Mouse (Mus musculus) CD4-positive helper T cell, adult 2 months (primary cell): ENCODE data around the gene Pard3.
A peak's percentile ranks its signal among the peaks of the same experiment; 100 is the strongest.

ENCODE experiments used
- DNase-seq: peaks from one replicate; pipeline ENCODE4 v3.0.0-alpha.2; 2012; ENCODE audit warnings: low read depth, missing footprints, low spot score

The Pard3 gene

DNA sequence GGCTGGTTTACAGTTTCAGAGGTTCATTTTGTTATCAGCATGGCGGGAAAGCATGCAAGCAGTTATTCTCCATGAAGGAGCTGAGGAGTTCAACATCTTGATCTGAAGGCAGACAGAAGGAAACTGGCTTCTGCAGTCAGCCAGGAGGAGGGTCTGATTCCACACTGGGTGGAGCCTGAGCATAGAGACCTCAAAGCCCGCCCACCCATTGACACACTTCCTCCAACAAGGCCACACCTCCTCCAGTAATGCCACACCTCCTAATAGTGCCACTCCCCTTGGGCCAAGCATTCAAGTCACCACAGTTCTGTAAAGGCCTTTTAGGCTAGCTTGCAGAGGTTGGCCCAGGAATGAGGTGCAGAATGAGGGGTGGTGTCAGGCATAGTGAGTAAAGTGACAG, 478.5 kb downstream of the Pard3 start:
- DNase-seq, result no peak

DNA sequence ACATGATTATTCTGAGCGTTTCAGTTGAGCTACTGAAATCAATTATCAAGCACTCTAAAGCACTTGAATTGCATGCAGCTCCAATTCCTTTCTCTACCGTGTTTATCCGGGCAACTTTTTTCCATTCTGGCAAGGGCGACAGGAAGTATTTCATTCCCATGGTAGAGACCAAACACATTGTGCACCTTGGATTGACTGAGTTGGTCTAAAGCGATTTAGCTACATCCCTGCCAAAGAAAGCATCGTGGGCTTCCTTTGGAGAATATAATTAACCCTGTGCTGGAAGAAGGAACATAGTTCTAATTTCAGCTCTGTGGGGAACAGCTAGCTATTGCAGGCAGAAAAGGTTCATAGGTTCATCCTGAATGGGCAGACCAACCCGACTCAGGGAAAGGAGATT, 480.0 kb downstream of the Pard3 start:
- no peak for DNase-seq

DNA sequence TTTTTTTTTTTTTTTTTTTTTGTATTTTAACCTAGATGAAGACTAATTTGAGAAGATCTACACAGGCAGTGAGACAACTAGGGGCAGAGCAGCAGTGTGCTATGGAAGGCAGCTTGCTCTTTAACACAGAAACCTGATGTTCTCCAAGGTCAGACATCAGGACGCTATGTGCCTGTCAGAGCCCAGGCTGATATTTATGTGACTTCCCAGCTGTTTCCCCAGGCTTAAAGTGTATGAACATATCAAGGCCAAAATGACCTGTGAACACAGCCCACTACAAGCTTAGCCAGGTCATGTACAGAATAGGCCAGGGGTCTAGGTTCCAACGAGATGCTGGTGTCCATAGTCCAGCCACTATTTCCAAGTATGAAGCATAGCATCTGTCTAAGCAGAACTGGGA, 482.5 kb downstream of the Pard3 start:
- DNase-seq, result no peak

DNA sequence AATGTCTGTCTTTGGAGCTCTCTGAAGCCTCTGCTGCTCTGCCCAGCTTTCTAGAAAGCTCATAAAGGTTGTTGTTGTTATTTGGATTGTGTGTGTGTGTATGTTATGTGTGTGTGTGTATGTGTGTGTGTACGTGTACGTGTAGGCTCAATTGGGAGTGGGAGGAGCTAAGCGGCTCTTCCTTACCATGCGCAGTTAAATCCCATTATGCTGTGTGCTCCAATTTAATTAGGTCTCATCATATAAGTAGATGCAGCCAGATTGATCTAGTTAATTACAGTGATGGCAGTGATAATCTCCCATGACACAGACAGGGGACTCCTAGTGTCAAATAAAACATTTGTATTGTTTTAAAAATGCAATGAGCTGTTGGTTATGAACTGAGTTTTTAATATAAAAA, 487.2 kb downstream of the Pard3 start:
- no peak for DNase-seq

DNA sequence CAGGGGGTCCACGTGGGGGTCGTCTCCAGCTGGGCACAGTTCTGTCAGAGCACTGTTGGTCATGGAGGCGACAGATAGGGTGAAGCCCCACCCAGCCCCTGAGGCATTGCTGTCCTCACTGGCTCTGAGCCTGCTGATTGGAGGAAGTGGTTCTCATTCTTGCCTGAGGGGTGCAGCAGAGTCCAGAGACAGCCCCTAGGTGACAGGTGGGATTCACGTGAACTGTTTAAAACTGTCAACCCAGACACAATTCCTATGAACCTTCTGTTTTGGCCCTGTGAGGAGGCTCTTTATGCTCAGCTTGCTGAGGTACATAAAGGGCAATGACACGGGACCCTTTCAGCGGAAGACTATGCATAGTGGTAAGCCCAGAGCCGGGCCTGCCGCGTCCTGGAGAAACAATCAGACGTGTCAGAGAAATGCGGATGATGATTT, 488.5 kb downstream of the Pard3 start:
- no peak for DNase-seq

DNA sequence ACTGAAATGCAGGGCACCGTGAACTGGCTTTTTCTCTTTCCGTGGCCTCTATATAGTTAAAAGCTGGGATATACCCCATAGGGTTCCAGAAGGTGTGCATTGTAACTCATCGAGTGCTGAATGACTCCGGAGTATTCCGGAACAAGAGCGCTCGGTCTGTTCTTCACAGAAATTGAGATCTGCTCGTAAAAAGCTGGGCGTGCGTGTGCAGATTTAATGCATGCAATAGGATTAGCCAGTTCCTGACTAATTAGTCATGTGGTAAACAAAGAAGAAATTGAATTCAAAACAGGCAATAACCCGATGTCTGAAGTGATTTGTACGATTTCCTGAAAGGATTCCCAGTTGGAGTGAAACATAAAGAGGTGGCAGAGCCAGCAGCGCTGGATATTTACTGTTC, 489.1 kb downstream of the Pard3 start:
- no peak for DNase-seq

DNA sequence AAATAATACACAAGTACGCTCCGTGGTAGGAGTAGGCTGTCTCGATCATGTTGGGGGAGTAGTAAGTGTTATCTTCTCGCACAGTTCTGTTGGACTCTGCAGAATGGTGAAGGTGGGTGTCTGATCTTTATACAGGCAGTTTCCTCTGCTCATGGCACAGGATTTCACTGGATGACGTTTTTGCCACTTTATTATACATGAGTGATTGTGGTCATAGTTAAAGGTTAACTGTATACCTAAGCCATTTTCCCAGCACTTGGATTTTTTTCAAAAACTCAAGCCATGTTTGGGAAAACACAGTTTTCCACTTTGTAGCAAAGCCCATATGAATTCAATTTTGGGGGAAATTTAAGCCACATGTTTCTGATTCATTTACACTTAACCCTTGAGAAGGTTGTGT, 489.9 kb downstream of the Pard3 start:
- DNase-seq, result no peak

DNA sequence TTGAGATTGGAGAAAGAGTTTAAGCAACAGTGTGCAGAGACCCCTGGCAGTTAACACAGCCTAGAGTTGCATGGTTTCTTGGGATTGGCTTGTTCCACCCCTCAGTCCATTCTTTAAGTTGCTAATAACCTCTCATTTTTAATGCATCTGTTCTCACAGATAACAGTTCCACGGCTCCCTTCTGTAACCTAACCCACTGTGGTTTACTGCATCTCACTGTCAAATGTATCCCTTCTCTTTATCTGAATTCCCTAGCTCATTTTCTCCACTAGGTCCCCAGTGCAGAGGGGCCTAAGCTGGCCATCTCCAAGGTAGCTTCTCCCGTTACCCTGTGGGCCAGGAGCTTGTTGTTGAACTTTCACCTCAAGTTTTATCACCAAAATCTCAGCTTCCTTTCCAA, 492.1 kb downstream of the Pard3 start:
- DNase-seq, result no peak

DNA sequence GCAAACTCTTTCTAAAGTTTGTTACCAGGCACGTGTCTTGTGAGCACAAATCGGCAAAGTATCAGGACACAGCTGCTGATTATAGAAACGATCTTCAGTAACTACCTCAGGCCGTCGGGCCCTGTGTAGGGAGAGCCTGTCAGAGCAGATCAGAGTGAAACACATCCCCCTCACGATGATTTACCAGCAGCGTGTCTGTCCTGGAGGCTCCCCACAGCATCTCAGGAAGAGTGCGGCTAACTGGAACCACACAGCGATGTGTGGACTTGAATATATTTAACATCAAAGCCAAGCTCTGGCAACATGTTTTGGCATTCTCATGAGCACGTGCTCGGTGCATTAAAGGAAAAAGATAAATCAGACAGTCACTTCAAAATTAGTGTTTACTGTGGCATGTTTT, 493.3 kb downstream of the Pard3 start:
- no peak for DNase-seq

DNA sequence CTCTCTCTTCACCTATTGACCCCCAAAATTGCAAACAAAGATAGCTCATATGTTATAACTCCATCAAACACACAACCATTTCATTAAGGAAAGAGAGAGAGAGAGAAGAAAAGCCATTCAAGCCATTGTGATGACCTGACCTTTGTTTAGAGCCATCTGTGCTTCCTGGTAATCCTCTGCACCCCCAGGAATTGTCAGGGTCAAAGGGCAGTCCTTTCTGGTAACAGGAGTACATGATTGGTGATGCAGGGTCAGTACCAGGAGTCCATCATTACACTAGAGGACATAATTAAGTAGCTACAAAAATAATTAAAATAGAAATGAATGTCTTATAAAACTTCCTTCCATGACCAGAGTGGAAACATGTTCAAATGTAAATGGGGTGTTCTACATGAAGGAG, 493.9 kb downstream of the Pard3 start:
- no peak for DNase-seq

DNA sequence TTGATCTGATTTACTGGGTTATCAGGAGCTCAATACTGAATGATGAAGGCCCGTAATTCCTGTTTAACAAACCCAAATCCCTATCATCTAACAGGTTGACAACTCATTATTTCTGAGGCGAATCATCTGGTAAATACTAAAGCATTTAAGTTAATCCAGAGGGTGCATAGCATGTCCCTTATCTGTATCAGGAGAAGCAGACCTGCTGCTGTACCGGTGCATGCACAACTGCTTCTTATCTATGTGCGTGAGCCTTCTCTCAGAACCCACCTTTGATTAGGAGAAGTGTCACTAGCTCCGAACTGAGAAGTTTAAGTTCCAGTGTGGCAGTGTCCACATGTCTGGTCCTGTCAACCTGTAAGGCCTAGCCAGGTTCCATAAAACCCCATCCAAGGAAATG, 499.9 kb downstream of the Pard3 start:
- DNase-seq, result no peak

DNA sequence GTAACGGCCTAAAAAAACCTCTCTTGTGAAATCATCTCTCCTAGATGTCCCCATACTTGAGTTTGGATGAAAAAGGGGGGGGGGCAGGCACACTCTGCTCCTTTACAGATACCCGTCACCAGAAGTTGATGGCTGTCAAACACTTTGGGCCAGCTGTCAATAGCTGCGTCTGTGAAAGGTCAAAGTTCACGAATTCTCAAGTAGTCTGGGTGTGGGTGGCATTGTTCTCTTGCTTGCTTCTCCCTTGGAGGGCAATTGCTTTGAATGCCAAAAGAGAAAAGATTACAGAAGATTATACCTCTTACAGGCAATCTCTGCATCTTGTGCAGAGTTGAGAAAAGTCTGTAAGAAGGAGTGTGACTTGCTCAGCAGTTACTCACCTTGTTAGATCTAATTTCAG, 500.7 kb downstream of the Pard3 start:
- no peak for DNase-seq

DNA sequence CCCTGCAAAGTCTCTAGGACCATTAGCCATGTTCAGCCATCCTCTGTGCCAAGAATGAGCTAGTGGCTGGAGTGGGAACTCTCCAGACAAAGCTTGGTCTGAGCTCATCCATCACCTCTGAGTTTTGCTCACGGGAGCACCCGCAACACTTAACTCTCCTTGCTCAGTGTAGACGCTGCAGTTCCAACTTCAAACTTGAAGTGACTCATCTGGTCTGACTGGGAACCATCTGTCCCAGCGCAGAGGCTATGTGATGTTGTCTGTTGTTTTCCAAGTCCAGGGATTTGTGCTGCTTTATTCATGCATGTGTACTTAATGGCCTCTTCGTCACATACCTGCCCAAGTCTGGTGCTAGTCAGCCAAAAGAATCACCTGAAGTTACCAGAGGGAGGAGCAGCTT, 505.5 kb downstream of the Pard3 start:
- no peak for DNase-seq

DNA sequence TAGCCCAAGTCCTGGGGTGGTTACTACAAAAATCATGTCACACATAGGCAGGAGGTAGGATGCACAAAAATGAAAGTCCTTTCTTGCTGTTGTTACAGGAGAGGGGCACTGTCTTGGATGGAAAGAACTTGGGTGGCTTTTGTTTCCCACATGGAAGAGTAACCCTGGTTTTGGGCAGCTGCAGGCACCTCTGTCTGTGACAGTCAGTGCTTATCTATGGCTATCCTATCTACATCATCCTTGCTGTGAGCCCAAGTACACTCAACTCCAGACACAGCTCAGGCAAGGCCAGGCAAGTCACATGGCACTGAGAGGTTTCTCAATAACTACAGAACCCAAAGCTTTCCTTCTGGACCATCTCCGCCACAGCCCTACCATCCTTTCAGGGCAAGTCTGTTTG, 506.8 kb downstream of the Pard3 start:
- DNase-seq, result no peak

DNA sequence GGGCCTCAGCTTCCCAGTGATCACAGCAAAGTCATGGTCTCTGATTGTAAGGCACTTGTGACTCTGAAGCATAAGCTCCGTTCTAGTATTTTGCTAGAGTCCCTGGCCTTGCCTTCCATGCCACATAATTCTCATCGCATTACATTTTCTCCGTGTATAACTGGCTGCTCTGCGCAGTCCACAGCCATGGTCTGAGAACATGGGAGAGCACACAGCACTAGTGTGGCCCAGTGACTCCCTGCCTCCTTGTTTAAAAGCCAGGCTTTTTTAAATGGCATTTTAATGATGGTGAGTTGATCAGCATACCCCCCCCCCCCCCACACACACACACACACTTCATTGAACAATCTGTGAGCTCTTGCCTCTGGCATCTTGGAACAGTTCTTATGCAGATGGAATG, 508.8 kb downstream of the Pard3 start:
- DNase-seq, result no peak

DNA sequence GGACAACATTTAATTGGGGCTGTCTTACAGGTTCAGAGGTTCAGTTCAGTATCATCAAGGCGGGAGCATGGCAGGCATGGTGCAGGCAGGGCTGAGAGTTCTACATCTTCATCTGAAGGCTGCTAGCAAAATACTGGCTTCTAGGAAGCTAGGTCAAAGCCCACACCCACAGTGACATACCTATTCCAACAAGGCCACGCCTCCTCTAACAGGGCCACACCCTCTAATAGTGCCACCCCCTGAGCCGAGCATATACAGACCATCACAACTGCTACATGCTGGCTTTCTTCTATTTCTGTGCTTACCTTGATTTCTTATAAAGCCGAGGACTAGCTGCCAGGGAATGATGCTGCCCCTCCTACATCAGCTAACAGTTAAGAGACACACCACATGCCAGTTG, 513.0 kb downstream of the Pard3 start:
- no peak for DNase-seq

DNA sequence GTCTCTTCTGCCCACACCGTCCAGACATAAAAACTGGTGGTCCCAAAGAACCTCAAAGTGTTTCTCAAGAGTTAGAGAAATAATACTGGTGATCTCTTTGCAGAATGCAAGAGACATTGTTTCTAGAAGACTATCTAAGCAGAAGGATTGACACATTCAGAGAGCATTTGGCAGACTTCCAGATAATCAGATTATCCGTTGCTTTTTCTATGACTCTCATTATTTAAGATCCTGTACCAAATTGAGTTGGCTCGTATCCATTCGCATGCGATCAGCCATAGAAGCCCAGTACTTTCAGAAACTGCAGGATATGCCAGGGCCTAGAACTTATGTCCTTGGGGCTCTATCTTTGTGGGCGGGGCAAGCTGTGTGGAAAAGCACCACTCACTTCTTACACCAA, 514.0 kb downstream of the Pard3 start:
- no peak for DNase-seq

DNA sequence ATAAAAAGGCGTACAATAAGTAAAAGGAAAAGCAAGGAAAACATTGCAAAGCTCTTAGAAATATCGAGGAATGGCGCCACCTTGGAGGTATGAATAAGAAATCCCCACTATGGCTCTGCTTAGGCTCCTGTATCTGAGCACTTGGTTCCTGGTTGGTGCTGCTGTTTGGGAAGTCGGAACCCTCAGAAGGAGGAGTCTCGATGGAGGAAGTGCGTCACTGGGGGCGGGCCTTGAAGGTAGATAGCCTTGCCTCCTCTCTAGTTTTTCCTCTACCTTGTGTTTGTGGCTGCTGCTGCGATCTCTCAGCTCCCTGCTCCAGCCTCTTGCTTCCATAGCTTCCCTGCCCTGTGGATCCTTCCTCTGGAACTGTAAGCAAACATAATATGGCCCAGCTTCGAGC, 515.7 kb downstream of the Pard3 start:
- DNase-seq, result no peak

DNA sequence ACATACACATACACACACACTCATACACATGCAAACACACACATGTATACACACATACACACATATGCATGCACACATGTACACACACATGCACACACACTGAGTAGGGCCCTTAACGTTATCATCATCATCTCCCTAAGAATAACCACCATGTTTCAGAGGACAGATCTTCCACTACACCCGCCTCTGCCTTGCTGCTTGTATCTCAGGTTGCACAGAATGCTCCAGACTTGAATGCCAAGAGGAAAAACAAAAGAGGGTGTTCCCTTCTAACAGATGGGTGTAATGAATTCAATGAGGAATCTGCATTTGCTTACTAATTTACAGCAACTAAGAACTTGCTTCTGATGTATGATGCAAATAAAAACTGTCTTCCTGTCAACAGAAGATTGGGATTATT, 519.7 kb downstream of the Pard3 start:
- no peak for DNase-seq

DNA sequence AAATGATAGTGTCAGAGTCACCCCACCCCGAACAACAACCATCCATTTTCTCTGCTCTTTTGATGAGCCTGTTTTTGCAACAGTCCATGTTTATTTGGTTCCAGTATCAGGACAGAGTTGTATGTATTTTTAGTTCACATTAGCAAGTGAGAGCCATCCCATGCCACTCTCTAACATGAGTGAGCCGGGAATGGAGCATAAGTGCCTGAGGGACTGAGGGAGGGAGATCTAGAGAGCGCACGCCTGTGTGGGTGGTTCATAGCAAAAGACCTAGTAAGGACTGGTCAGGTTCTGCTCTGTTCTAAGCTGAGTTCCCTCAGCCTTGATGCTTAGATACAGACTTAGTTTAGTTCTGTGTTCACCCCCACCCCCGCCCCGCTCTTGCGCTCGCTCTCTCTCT, 521.9 kb downstream of the Pard3 start:
- no peak for DNase-seq

DNA sequence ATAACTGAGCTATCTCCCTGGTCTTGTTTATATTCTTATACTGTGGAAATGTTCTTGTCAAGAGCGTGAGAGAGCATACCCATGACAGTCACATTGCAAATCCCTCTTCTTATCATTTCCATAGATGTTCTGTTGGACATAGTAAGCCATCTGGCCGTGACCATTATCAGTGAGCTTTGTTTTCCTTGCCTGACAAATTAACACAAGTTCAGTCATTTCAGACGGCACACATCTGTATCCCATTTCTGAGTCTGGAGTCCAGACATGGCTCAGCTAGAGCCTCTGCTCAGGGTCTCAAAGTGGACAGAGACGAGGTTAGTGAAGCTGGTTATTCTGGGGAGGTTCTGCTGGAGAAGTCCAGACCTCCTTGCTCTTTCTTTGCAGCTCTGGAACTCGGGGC, 523.0 kb downstream of the Pard3 start:
- DNase-seq, result no peak

DNA sequence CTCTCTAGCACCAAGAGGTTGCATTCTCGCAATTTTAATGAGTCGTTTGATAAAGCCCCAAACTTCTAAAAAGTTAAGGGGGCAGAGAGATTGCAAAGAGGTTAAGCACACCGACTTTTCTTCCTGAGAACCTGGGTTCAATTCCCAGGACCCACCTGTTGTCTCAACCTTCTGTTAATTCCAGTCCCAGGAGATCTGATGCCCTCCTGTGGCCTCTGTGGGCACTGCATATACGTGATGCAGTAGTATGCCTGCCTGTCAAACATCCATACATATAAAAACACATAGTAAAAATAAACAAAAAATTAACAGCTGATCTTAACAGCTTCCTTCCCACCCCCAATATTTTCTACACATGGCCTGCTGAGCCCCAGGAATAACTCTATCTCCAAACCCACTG, 524.6 kb downstream of the Pard3 start:
- peak; percentile 27 for DNase-seq

DNA sequence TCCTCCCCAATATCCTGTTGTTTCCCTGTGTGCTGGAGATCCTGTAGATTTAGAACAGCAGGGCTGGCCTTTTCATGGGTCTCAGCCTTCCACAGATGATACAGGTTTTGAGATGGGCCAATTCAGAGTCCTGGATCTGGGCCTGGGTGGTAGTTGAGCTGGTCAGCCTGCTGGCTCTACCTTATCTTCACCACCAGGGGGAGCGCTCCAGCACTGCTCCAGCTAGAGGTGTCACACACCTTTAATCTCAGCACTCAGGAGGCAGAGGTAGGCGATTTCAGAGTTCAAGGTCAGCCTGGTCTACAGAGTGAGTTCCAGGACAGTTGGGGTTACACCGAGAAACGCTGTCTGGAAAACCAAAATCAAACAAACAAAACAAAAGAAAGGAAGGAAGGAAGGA, 525.6 kb downstream of the Pard3 start:
- peak; percentile 58 for DNase-seq

DNA sequence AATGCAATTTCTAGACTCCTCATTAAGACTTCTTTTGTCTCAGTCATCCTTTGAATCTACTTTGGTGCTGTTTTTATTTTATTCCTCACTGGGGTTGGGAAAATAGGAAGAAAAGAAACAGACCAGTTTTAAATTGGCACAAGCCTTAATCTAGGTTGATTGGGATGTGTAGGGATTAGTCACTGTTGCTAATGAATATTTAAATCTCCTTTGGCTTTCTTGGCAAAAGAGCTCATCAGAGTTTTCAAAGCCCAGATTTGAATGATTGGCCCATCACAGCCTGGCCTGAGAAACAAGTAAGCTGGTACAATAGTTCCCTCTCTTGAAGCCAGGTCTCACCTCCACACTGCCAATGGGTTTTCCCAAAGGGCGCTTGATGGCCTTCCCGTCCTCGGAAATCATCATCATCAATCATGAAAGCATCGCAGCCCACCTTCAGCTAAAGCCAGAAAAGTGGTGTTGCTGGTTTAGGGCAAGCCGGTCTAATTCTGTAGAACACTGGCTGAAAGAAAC, 527.0 kb downstream of the Pard3 start:
- no peak for DNase-seq
